Mouse (Mus musculus): ENCODE measurements at regions not wholly inside any gene's neighbourhood (a gene's known extent, or its start where the extent isn't known, plus 50 kb on each side); places are given as distances from the start of the nearest gene placed in this dataset.

DNA sequence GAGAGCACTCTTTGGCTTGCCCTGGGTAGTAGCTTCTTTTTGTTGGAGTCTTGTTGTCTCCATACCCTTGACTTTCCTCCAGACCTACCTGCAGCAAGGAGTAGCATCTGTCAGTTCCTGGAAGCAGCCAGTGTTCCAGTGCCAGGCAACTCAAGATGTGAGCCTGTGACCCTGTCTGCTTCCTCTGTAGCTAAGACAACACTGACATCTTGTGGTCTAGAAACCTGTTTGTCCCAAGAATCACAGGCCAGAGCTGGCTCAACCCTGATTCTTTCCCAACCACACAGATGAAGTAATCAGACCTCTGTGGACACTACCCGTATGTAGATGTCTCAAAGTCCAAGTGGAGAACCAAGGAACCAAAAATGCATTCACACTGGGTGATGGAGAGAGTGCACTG, 189.6 kb downstream of the Ccser2 start:
- TF ChIP-seq POLR2A (IDR thresholded peaks at IDR 0.05; ENCODE audit: borderline replicate concordance, extremely low read depth, insufficient read depth, insufficient read length, poor library complexity, severe bottlenecking) (no peak), CTCF (IDR thresholded peaks at IDR 0.05; ENCODE audit: borderline replicate concordance, extremely low read depth, insufficient read depth, insufficient read length) (peak; percentile 60; the same call in 1 of the 2 replicates)

Measured in brain, embryonic 14.5 days (tissue).